Mouse (Mus musculus) midbrain, embryonic 16.5 days (tissue): ENCODE measurements at regions not wholly inside any gene's neighbourhood (a gene's known extent, or its start where the extent isn't known, plus 50 kb on each side); places are given as distances from the start of the nearest gene placed in this dataset.

Experiments
- ATAC-seq: fragments of 200-750 bp; cut with Nextera tagmentation; 2 replicates; pipeline ENCODE4 v1.8.0; 2017; ENCODE audit warnings: moderate TSS enrichment
- H3K27ac ChIP-seq: fragments of 300-500 bp; sonication (generic); 2 replicates; pipeline ENCODE4 v1.5.1; 2014; ENCODE audit warnings: mild to moderate bottlenecking, low read length, mixed read lengths
- H3K27me3 ChIP-seq: fragments of 300-500 bp; sonication (generic); 2 replicates; pipeline ENCODE4 v1.6.1; 2014; ENCODE audit warnings: low read depth, low read length, mixed read lengths; ENCODE audit not compliant: control insufficient read depth, insufficient read depth
- H3K36me3 ChIP-seq: fragments of 300-500 bp; sonication (generic); 2 replicates; pipeline ENCODE4 v1.6.1; 2014; ENCODE audit warnings: mild to moderate bottlenecking, low read length, moderate library complexity, mixed read lengths; ENCODE audit not compliant: control insufficient read depth, insufficient read depth
- H3K4me1 ChIP-seq: fragments of 300-500 bp; sonication (generic); 2 replicates; pipeline ENCODE4 v1.6.1; 2014; ENCODE audit warnings: mild to moderate bottlenecking, low read length, mixed read lengths; ENCODE audit not compliant: control insufficient read depth, insufficient read depth
- H3K4me2 ChIP-seq: fragments of 300-500 bp; sonication (generic); 2 replicates; pipeline ENCODE4 v1.6.1; 2014; ENCODE audit warnings: mild to moderate bottlenecking, low read length, mixed read lengths
- H3K4me3 ChIP-seq: fragments of 300-500 bp; sonication (generic); 2 replicates; pipeline ENCODE4 v1.5.1; 2014; ENCODE audit warnings: low read depth, mild to moderate bottlenecking, low read length, moderate library complexity, mixed read lengths
- H3K9ac ChIP-seq: fragments of 300-500 bp; sonication (generic); 2 replicates; pipeline ENCODE4 v1.6.1; 2014; ENCODE audit warnings: low read depth, low read length, mixed read lengths
- H3K9me3 ChIP-seq: fragments of 300-500 bp; sonication (generic); replicated peaks from 2 replicates; pipeline ENCODE4 v1.6.1; 2014; ENCODE audit warnings: mild to moderate bottlenecking, low read length, mixed read lengths; ENCODE audit not compliant: control insufficient read depth, poor library complexity, severe bottlenecking
- WGBS: fragments of 180-500 bp; shearing (Covaris S2); extraction: QIAGEN DNeasy Blood & Tissue Kit; methylation state at CpG from one replicate; pipeline ENCODE4 v1.1.7; 2014; 5-methylcytosine and 5-hydroxymethylcytosine counted together

DNA sequence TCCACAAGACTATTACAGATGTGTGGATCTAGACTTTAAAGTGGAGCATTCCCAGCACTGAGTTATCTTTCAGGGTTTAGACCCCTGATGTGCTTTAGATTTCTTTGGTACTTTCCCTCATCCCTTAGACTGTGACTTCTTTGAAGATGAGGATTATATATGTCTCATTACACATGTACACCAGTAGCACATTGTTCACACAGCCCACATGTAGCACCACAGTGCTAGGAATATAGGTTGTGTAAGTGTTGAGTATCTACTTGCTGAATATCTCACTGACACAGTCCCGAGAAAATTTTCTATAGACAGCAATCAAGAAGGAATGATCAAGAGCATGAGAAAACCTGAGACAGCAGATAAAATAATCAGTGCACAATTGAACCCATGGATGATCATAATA, 243.4 kb upstream of the Brinp1 start:
- no peaks in the 10 kb centered on the region for H3K4me1 ChIP-seq
- no peaks in the 10 kb centered on the region; the same call in 1 of the 2 replicates for H3K9me3 ChIP-seq
- H3K36me3 ChIP-seq: no peaks in the 10 kb centered on the region
- no peak for ATAC-seq
- WGBS: 62% methylated on average over 1 of the region's 1 CpGs
- no peak overlapping the region for H3K9ac ChIP-seq
- no peak overlapping the region for H3K27ac ChIP-seq
- no peaks in the 10 kb centered on the region for H3K27me3 ChIP-seq
- H3K4me2 ChIP-seq: no peak overlapping the region
- no peak overlapping the region for H3K4me3 ChIP-seq

DNA sequence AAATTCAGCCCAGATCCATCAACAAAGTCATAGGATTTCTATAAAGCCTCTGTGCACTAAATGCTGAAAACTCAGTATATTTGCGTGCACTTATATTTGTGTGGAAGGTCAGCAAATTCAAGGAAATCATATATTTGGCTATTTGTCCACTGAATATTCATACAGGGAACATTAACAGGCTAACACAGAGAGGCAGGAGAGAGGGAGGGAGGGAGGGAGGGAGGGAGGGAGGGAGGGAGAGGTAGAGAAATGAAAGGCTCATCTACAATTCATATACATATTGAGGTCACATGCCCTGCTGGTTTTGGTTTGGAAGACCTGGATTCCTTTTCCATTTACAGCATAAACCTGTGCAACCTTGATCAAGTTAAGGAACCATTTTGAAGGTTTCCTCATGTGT, 241.9 kb upstream of the Brinp1 start:
- Histone ChIP-seq H3K9me3 (no peaks in the 10 kb centered on the region; the same call in 1 of the 2 replicates), H3K4me2 (peak overlapping the region; percentile 60), H3K4me1 (no peaks in the 10 kb centered on the region), H3K36me3 (no peaks in the 10 kb centered on the region), H3K27me3 (no peaks in the 10 kb centered on the region), H3K9ac (peak overlapping the region; percentile 55), H3K4me3 (peak overlapping the region; percentile 42), H3K27ac (peak overlapping the region; percentile 53; the same call in 1 of the 2 replicates)
- WGBS: 84% methylated on average over 1 of the region's 1 CpGs
- ATAC-seq: peak; percentile 66

GRCm38 (mm10) chr4:69195645-69196044, 241.4 kb upstream of the Brinp1 start:
- Histone ChIP-seq H3K36me3 (no peaks in the 10 kb centered on the region), H3K27ac (peak overlapping the region; percentile 53), H3K4me1 (no peaks in the 10 kb centered on the region), H3K4me2 (peak overlapping the region; percentile 60), H3K27me3 (no peaks in the 10 kb centered on the region), H3K9ac (peak overlapping the region; percentile 55), H3K4me3 (peak overlapping the region; percentile 42), H3K9me3 (no peaks in the 10 kb centered on the region; the same call in 1 of the 2 replicates)
- ATAC-seq: peak; percentile 94
- WGBS: 0% methylated on average over 13 of the region's 13 CpGs
